Mouse (Mus musculus): ENCODE results near the gene Slit3. TPM values are rescaled to one million over a fixed set of nuclear protein-coding genes. Genes with fewer than 3 reads are reported as not detected.

Slit3 gene
- polyA plus RNA-seq, 1 experiment from 2014 or later, result 4.9 TPM

MicroRNAs encoded within 50 kb of the gene (microRNA counts, 519-probe panel; counts per million panel counts)
- 4,783 counts per million, percentile 82 among the panel's probes with 10 or more counts for microRNA mmu-miR-218

Small RNA genes within 50 kb of the gene (microRNA-seq; reads per million reads assigned to microRNA genes)
- gene Mir218-2, result 39.2 reads per million, percentile 38 among the genes with 10 or more reads in this experiment
